Mouse (Mus musculus): ENCODE results near the gene Cyba.

The Cyba gene

GRCm38 (mm10) chr8:122432443-122433268 lies at the start of gene Cyba:
Gene Cyba, minus strand, starts transcription at chr8:122432930.
- no peak for DNase-seq (ENCODE audit: low read depth)

- no peak for DNase-seq (ENCODE audit: low read depth)
These were observed 49.7 kb upstream of the Cyba start for GRCm38 (mm10) chr8:122482448-122482847.

- peak; percentile 78 for DNase-seq (ENCODE audit: low read depth)
These were observed 43.0 kb upstream of the Cyba start, which contains the start of the genes Rnf166 and Ctu2 for GRCm38 (mm10) chr8:122475580-122476320. Gene Rnf166, minus strand, starts transcription at chr8:122476064. Gene Ctu2, plus strand, starts transcription at chr8:122476143.

- DNase-seq (ENCODE audit: low read depth) = no peak
These were observed 42.3 kb upstream of the Cyba start for GRCm38 (mm10) chr8:122474951-122475560.

GRCm38 (mm10) chr8:122473911-122474421 lies 41.2 kb upstream of the Cyba start:
- DNase-seq (ENCODE audit: low read depth) = no peak

GRCm38 (mm10) chr8:122470691-122471090 lies 38.0 kb upstream of the Cyba start:
- no peak for DNase-seq (ENCODE audit: low read depth)

GRCm38 (mm10) chr8:122469965-122470364 lies 37.2 kb upstream of the Cyba start:
- no peak for DNase-seq (ENCODE audit: low read depth)

GRCm38 (mm10) chr8:122469407-122469806 lies 36.7 kb upstream of the Cyba start:
- DNase-seq (ENCODE audit: low read depth) = no peak

- DNase-seq (ENCODE audit: low read depth) = no peak
These were observed 35.1 kb upstream of the Cyba start for GRCm38 (mm10) chr8:122467816-122468215.

GRCm38 (mm10) chr8:122464985-122465384 lies 32.3 kb upstream of the Cyba start:
- no peak for DNase-seq (ENCODE audit: low read depth)

- no peak for DNase-seq (ENCODE audit: low read depth)
These were observed 31.2 kb upstream of the Cyba start for GRCm38 (mm10) chr8:122463651-122464640.

GRCm38 (mm10) chr8:122462510-122462909 lies 29.8 kb upstream of the Cyba start:
- DNase-seq (ENCODE audit: low read depth) = no peak

- DNase-seq (ENCODE audit: low read depth) = no peak
These were observed 28.9 kb upstream of the Cyba start for GRCm38 (mm10) chr8:122461473-122462148.

GRCm38 (mm10) chr8:122460524-122461472 lies 28.1 kb upstream of the Cyba start, which contains the start of gene Snai3:
Gene Snai3, minus strand, starts transcription at chr8:122460733.
- DNase-seq (ENCODE audit: low read depth) = no peak

- DNase-seq (ENCODE audit: low read depth) = no peak
These were observed 27.3 kb upstream of the Cyba start for GRCm38 (mm10) chr8:122459990-122460389.

GRCm38 (mm10) chr8:122459218-122459900 lies 26.6 kb upstream of the Cyba start:
- DNase-seq (ENCODE audit: low read depth) = no peak

- no peak for DNase-seq (ENCODE audit: low read depth)
These were observed 24.4 kb upstream of the Cyba start for GRCm38 (mm10) chr8:122457171-122457570.

- DNase-seq (ENCODE audit: low read depth) = no peak
These were observed 21.7 kb upstream of the Cyba start for GRCm38 (mm10) chr8:122454409-122454808.

- DNase-seq (ENCODE audit: low read depth) = no peak
These were observed 19.4 kb upstream of the Cyba start for GRCm38 (mm10) chr8:122452154-122452553.
